Mouse (Mus musculus) midbrain, embryonic 15.5 days (tissue): ENCODE data around the gene Lzts2. TPM values are rescaled to one million over a fixed set of nuclear protein-coding genes. Genes with fewer than 3 reads are reported as not detected.
A peak's percentile ranks its signal among the peaks of the same experiment; 100 is the strongest.

Source experiments
- ATAC-seq: fragments of 200-750 bp; cut with Nextera tagmentation; replicated peaks from 2 replicates; pipeline ENCODE4 v1.8.0; 2017; ENCODE audit warnings: moderate TSS enrichment
- H3K27ac ChIP-seq: fragments of 300-500 bp; sonication (generic); 2 replicates; pipeline ENCODE4 v1.5.1; 2015; ENCODE audit warnings: mild to moderate bottlenecking, inconsistent platforms
- H3K27me3 ChIP-seq: fragments of 300-500 bp; sonication (generic); replicated peaks from 2 replicates; pipeline ENCODE4 v1.6.1; 2015; ENCODE audit warnings: inconsistent platforms
- H3K36me3 ChIP-seq: fragments of 300-500 bp; sonication (generic); replicated peaks from 2 replicates; pipeline ENCODE4 v1.6.1; 2015; ENCODE audit warnings: inconsistent platforms
- H3K4me1 ChIP-seq: fragments of 300-500 bp; sonication (generic); 2 replicates; pipeline ENCODE4 v1.6.1; 2015; ENCODE audit warnings: inconsistent platforms
- H3K4me2 ChIP-seq: fragments of 300-500 bp; sonication (generic); 2 replicates; pipeline ENCODE4 v1.6.1; 2015; ENCODE audit warnings: inconsistent platforms, mild to moderate bottlenecking, moderate library complexity
- H3K4me3 ChIP-seq: fragments of 300-500 bp; sonication (generic); 2 replicates; pipeline ENCODE4 v1.5.1; 2015; ENCODE audit warnings: mild to moderate bottlenecking, inconsistent platforms
- H3K9ac ChIP-seq: fragments of 300-500 bp; sonication (generic); 2 replicates; pipeline ENCODE4 v1.6.1; 2015; ENCODE audit warnings: mild to moderate bottlenecking, inconsistent platforms
- H3K9me3 ChIP-seq: fragments of 300-500 bp; sonication (generic); 2 replicates; pipeline ENCODE4 v1.6.1; 2016; ENCODE audit warnings: inconsistent platforms
- WGBS: fragments of 180-500 bp; shearing (Covaris S2); methylation state at CpG from one replicate; pipeline ENCODE4 v1.1.7; 2015; ENCODE audit warnings: mixed read lengths; 5-methylcytosine and 5-hydroxymethylcytosine counted together
- polyA plus RNA-seq: library from polyadenylated mRNA; unstranded; fragments of >200 nt; fragmentation: Nextera tagmentation; extraction: Ambion mirVana; gene quantifications from 2 replicates; pipeline ENCODE4 v1.2.1, GENCODE M21; 2015

Lzts2 gene
- polyA plus RNA-seq, 1 experiment from 2014 or later = 25.2 TPM

- Histone ChIP-seq H3K9ac (peak overlapping the region; percentile 89), H3K36me3 (0 out of 2 replicates have a peak, but pooled peaks cover 6% of the 10 kb centered on the region), H3K4me2 (peak overlapping the region; percentile 86), H3K9me3 (no peaks in the 10 kb centered on the region), H3K4me1 (peaks cover 27% of the 10 kb centered on the region), H3K27ac (peak overlapping the region; percentile 74), H3K27me3 (no peaks in the 10 kb centered on the region), H3K4me3 (peak overlapping the region; percentile 77)
- ATAC-seq = no peak
- 24% methylated on average over 9 of the region's 9 CpGs for WGBS
Measured at GRCm38 (mm10) chr19:44988321-44988720, 25.9 kb upstream of the Lzts2 start.

GRCm38 (mm10) chr19:44988831-44989566 is 25.2 kb upstream of the Lzts2 start, which contains the start of gene Sema4g:
Gene Sema4g (plus strand): TSS chr19:44989101.
- peak within 1 kb of the TSS; percentile 86 for H3K4me2 ChIP-seq
- peaks cover 27% of the 10 kb centered on the region for H3K4me1 ChIP-seq
- H3K27ac ChIP-seq = peak within 1 kb of the TSS; percentile 74
- peak within 1 kb of the TSS; percentile 77 for H3K4me3 ChIP-seq
- H3K9ac ChIP-seq = peak within 1 kb of the TSS; percentile 89
- H3K27me3 ChIP-seq = no peaks in the 10 kb centered on the region
- under 1% methylated on average over 46 of the region's 58 CpGs for WGBS
- no peaks in the 10 kb centered on the region for H3K9me3 ChIP-seq
- peak; percentile 81 for ATAC-seq
- 0 out of 2 replicates have a peak, but pooled peaks cover 6% of the 10 kb centered on the region for H3K36me3 ChIP-seq

- peak overlapping the region; percentile 89 for H3K9ac ChIP-seq
- 4% methylated on average over 21 of the region's 22 CpGs for WGBS
- peak overlapping the region; percentile 74 for H3K27ac ChIP-seq
- ATAC-seq = peak; percentile 38
- no peaks in the 10 kb centered on the region for H3K9me3 ChIP-seq
- H3K27me3 ChIP-seq = no peaks in the 10 kb centered on the region
- peak overlapping the region; percentile 86 for H3K4me2 ChIP-seq
- H3K4me1 ChIP-seq = peaks cover 27% of the 10 kb centered on the region
- H3K4me3 ChIP-seq = peak overlapping the region; percentile 77
- 0 out of 2 replicates have a peak, but pooled peaks cover 6% of the 10 kb centered on the region for H3K36me3 ChIP-seq
Measured at GRCm38 (mm10) chr19:44989567-44990495, 24.4 kb upstream of the Lzts2 start.

GRCm38 (mm10) chr19:44991031-44991430 is 23.2 kb upstream of the Lzts2 start:
- no peak overlapping the region for H3K27ac ChIP-seq
- peak overlapping the region; percentile 86 for H3K4me2 ChIP-seq
- no peaks in the 10 kb centered on the region for H3K27me3 ChIP-seq
- H3K9me3 ChIP-seq = no peaks in the 10 kb centered on the region
- 0 out of 2 replicates have a peak, but pooled peaks cover 6% of the 10 kb centered on the region for H3K36me3 ChIP-seq
- 90% methylated on average over 8 of the region's 8 CpGs for WGBS
- ATAC-seq = no peak
- no peak overlapping the region for H3K9ac ChIP-seq
- H3K4me3 ChIP-seq = no peak overlapping the region
- peaks cover 27% of the 10 kb centered on the region for H3K4me1 ChIP-seq

GRCm38 (mm10) chr19:44992246-44992645 is 22.0 kb upstream of the Lzts2 start:
- Histone ChIP-seq H3K9me3 (no peaks in the 10 kb centered on the region), H3K27ac (no peak overlapping the region), H3K27me3 (no peaks in the 10 kb centered on the region), H3K4me1 (peaks cover 27% of the 10 kb centered on the region), H3K9ac (no peak overlapping the region), H3K36me3 (peaks cover 15% of the 10 kb centered on the region; the same call in 1 of the 2 replicates), H3K4me2 (no peak overlapping the region), H3K4me3 (no peak overlapping the region)
- WGBS = 68% methylated on average over 7 of the region's 7 CpGs
- ATAC-seq = no peak

- no peak overlapping the region for H3K9ac ChIP-seq
- H3K27me3 ChIP-seq = no peaks in the 10 kb centered on the region
- H3K4me1 ChIP-seq = peaks cover 27% of the 10 kb centered on the region
- no peak for ATAC-seq
- peaks cover 20% of the 10 kb centered on the region for H3K36me3 ChIP-seq
- H3K9me3 ChIP-seq = no peaks in the 10 kb centered on the region
- no peak overlapping the region for H3K4me2 ChIP-seq
- no peak overlapping the region for H3K4me3 ChIP-seq
- WGBS = 72% methylated on average over 7 of the region's 7 CpGs
- no peak overlapping the region for H3K27ac ChIP-seq
Measured at GRCm38 (mm10) chr19:44992712-44993111, 21.5 kb upstream of the Lzts2 start.

GRCm38 (mm10) chr19:44997786-44998185 is 16.4 kb upstream of the Lzts2 start:
- Histone ChIP-seq H3K27ac (no peak overlapping the region), H3K9ac (no peak overlapping the region), H3K27me3 (no peaks in the 10 kb centered on the region), H3K9me3 (no peaks in the 10 kb centered on the region), H3K4me3 (no peak overlapping the region), H3K36me3 (peaks cover 34% of the 10 kb centered on the region), H3K4me2 (no peak overlapping the region), H3K4me1 (no peaks in the 10 kb centered on the region)
- ATAC-seq = no peak
- 84% methylated on average over 11 of the region's 11 CpGs for WGBS

- Histone ChIP-seq H3K9me3 (no peaks in the 10 kb centered on the region), H3K9ac (no peak overlapping the region), H3K27ac (no peak overlapping the region), H3K27me3 (no peaks in the 10 kb centered on the region), H3K36me3 (peaks cover 33% of the 10 kb centered on the region), H3K4me2 (no peak overlapping the region), H3K4me1 (no peaks in the 10 kb centered on the region), H3K4me3 (no peak overlapping the region)
- ATAC-seq = no peak
- WGBS = 87% methylated on average over 8 of the region's 8 CpGs
Measured at GRCm38 (mm10) chr19:44999647-45000046, 14.6 kb upstream of the Lzts2 start.

GRCm38 (mm10) chr19:45002301-45002700 is 11.9 kb upstream of the Lzts2 start:
- Histone ChIP-seq H3K36me3 (peaks cover 24% of the 10 kb centered on the region), H3K9ac (no peak overlapping the region), H3K9me3 (no peaks in the 10 kb centered on the region), H3K4me1 (peaks cover 18% of the 10 kb centered on the region), H3K27ac (no peak overlapping the region), H3K4me2 (no peak overlapping the region), H3K4me3 (no peak overlapping the region), H3K27me3 (no peaks in the 10 kb centered on the region)
- no peak for ATAC-seq
- WGBS = 65% methylated on average over 3 of the region's 3 CpGs

- Histone ChIP-seq H3K27ac (no peak overlapping the region), H3K9me3 (no peaks in the 10 kb centered on the region), H3K9ac (no peak overlapping the region), H3K4me1 (peaks cover 32% of the 10 kb centered on the region), H3K36me3 (peaks cover 14% of the 10 kb centered on the region), H3K27me3 (no peaks in the 10 kb centered on the region), H3K4me3 (no peak overlapping the region), H3K4me2 (no peak overlapping the region)
- 89% methylated on average over 7 of the region's 7 CpGs for WGBS
- no peak for ATAC-seq
Measured at GRCm38 (mm10) chr19:45003740-45004516, 10.3 kb upstream of the Lzts2 start.

- H3K9ac ChIP-seq = peak within 1 kb of the TSS; percentile 79
- WGBS = 10% methylated on average over 16 of the region's 16 CpGs
- peak within 1 kb of the TSS; percentile 96 for H3K4me3 ChIP-seq
- H3K27me3 ChIP-seq = no peaks in the 10 kb centered on the region
- no peaks in the 10 kb centered on the region for H3K9me3 ChIP-seq
- H3K4me2 ChIP-seq = peak within 1 kb of the TSS; percentile 96
- peak within 1 kb of the TSS; percentile 84 for H3K27ac ChIP-seq
- no peak for ATAC-seq
- peaks cover 35% of the 10 kb centered on the region for H3K4me1 ChIP-seq
- H3K36me3 ChIP-seq = peaks cover 11% of the 10 kb centered on the region
Measured at GRCm38 (mm10) chr19:45005444-45005843, 8.8 kb upstream of the Lzts2 start, which contains the start of gene Twnk. Gene Twnk (plus strand): TSS chr19:45005663.
